Mouse (Mus musculus): ENCODE data around the gene Jakmip3.
A peak's percentile ranks its signal among the peaks of the same experiment; 100 is the strongest.

Jakmip3 gene

GRCm38 (mm10) chr7:139063406-139063805 is 122.9 kb downstream of the Jakmip3 start:
- no peak for DNase-seq (ENCODE audit: low spot score)

GRCm38 (mm10) chr7:139068182-139068623 is 127.7 kb downstream of the Jakmip3 start:
- peak; percentile 27 for DNase-seq (ENCODE audit: low spot score)

- DNase-seq (ENCODE audit: low spot score) = no peak
Measured at GRCm38 (mm10) chr7:139074189-139074588, 133.7 kb downstream of the Jakmip3 start.

GRCm38 (mm10) chr7:139075054-139075794 is 134.7 kb downstream of the Jakmip3 start:
- no peak for DNase-seq (ENCODE audit: low spot score)

- no peak for DNase-seq (ENCODE audit: low spot score)
Measured at GRCm38 (mm10) chr7:139077283-139077682, 136.8 kb downstream of the Jakmip3 start.

- no peak for DNase-seq (ENCODE audit: low spot score)
Measured at GRCm38 (mm10) chr7:139078181-139078580, 137.7 kb downstream of the Jakmip3 start.

GRCm38 (mm10) chr7:139079141-139079540 is 138.6 kb downstream of the Jakmip3 start:
- no peak for DNase-seq (ENCODE audit: low spot score)

- no peak for DNase-seq (ENCODE audit: low spot score)
Measured at GRCm38 (mm10) chr7:139080714-139081113, 140.2 kb downstream of the Jakmip3 start.

- DNase-seq (ENCODE audit: low spot score) = no peak
Measured at GRCm38 (mm10) chr7:139081158-139081557, 140.6 kb downstream of the Jakmip3 start.

GRCm38 (mm10) chr7:139082281-139082680 is 141.8 kb downstream of the Jakmip3 start:
- DNase-seq (ENCODE audit: low spot score) = no peak

- no peak for DNase-seq (ENCODE audit: low spot score)
Measured at GRCm38 (mm10) chr7:139084316-139084715, 143.8 kb downstream of the Jakmip3 start.

GRCm38 (mm10) chr7:139085629-139086194 is 145.2 kb downstream of the Jakmip3 start, which contains the start of gene Dpysl4:
Gene Dpysl4 (plus strand): TSS chr7:139086001.
- DNase-seq (ENCODE audit: low spot score) = no peak

GRCm38 (mm10) chr7:139086195-139087158 is 145.9 kb downstream of the Jakmip3 start:
- no peak for DNase-seq (ENCODE audit: low spot score)

GRCm38 (mm10) chr7:139087801-139088200 is 147.3 kb downstream of the Jakmip3 start:
- no peak for DNase-seq (ENCODE audit: low spot score)

GRCm38 (mm10) chr7:139089892-139090874 is 149.7 kb downstream of the Jakmip3 start:
- DNase-seq (ENCODE audit: low spot score) = no peak

- no peak for DNase-seq (ENCODE audit: low spot score)
Measured at GRCm38 (mm10) chr7:139091681-139092080, 151.2 kb downstream of the Jakmip3 start.

GRCm38 (mm10) chr7:139092676-139093075 is 152.1 kb downstream of the Jakmip3 start:
- DNase-seq (ENCODE audit: low spot score) = no peak

- no peak for DNase-seq (ENCODE audit: low spot score)
Measured at GRCm38 (mm10) chr7:139093124-139093523, 152.6 kb downstream of the Jakmip3 start.

- no peak for DNase-seq (ENCODE audit: low spot score)
Measured at GRCm38 (mm10) chr7:139093781-139094180, 153.3 kb downstream of the Jakmip3 start.

GRCm38 (mm10) chr7:139094761-139095160 is 154.2 kb downstream of the Jakmip3 start:
- DNase-seq (ENCODE audit: low spot score) = no peak

- DNase-seq (ENCODE audit: low spot score) = no peak
Measured at GRCm38 (mm10) chr7:139095282-139095681, 154.8 kb downstream of the Jakmip3 start.
